Mouse (Mus musculus): Measurements from ENCODE around the gene Inha.

Gene Inha

DNA sequence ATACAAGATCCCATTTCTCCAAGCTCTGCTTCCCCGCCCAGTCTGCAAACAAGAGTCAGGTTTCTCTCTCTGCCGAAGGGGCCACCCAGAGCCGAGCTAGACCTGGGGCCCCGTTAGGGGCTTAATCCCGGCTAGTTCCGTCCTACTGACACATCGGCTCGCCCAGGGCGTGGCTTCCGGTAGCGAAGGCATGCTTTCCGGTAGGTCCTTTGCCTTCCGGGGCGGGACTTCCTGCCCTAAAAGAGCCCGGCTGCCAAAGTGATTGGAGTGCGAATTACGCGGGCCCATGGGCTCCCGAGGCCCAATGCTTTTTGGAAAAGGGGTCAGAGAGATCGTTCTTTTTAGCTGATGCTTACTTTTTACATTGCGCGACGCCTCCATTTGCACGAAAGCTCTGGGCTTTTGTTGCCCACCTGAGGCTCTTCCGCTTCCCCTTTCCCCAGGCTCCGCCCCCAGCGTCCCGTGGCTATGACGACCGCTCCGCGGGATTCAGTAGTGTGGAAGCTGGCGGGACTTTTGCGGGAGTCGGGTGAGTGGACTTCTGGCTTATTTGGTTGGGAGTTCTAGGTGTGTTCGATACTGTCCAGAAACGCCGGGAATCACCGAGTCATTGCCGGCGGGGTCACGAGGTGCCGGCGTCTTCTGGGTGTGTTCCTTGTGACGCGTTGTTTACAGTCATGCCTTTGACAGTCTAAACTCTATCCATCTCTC is 14.6 kb downstream of the Inha start, which contains the start of gene Stk11ip:
Gene Stk11ip, plus strand, starts transcription at position 209 of the 711 bp plus-strand sequence.
- DNase-seq (ENCODE audit: low read depth, low spot score) = peak; percentile 94
- no peaks in the 10 kb centered on the region for H3K27me3 ChIP-seq (ENCODE audit: control insufficient read depth, insufficient read depth, low read length, poor library complexity, severe bottlenecking)
- no peaks in the 10 kb centered on the region for H3K36me3 ChIP-seq (ENCODE audit: control insufficient read depth, insufficient read depth, low read length, poor library complexity, severe bottlenecking)

DNA sequence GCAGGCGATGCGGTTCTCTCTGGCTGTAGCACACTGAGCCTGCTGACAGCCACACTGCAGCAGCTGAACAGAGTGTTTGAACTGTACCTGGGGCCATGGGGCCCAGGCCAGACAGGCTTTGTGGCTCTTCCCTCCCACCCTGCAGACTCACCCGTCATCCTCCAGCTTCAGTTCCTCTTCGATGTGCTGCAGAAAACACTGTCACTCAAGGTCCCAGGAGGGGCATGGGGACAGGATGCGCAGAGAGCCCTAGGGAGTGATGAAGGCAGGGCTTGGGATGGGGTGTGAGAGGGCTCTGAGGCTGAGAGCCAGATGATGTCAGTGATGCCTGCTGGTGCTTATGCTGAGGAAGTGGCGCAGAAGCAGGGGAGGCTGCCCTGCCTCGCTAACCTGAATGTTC is 17.8 kb downstream of the Inha start:
- Histone ChIP-seq H3K27me3 (ENCODE audit: control insufficient read depth, insufficient read depth, low read length, poor library complexity, severe bottlenecking) (no peaks in the 10 kb centered on the region), H3K36me3 (ENCODE audit: control insufficient read depth, insufficient read depth, low read length, poor library complexity, severe bottlenecking) (peaks cover 4% of the 10 kb centered on the region)
- DNase-seq (ENCODE audit: low read depth, low spot score) = peak; percentile 95

DNA sequence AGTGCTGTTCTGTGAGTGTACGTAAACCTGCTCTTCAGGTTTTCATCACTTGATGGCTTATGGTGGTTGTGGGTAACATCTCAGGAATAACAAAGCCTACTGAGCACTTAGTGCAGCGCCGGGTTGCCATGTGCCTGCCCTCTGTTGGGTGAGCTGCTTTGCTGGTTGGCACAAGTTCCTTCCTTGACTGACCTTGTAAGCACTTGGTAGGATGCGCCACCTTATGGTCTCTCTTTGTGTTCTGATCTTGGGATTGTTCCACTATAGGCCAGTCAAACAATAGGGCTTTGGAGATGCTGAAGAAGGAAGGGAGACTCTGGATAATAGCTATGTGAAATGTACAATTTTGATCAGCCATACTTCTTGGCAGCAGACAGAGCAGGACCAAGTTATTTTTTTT is 23.7 kb downstream of the Inha start:
- H3K27me3 ChIP-seq (ENCODE audit: control insufficient read depth, insufficient read depth, low read length, poor library complexity, severe bottlenecking) = no peaks in the 10 kb centered on the region
- H3K36me3 ChIP-seq (ENCODE audit: control insufficient read depth, insufficient read depth, low read length, poor library complexity, severe bottlenecking) = peaks cover 16% of the 10 kb centered on the region
- no peak for DNase-seq (ENCODE audit: low read depth, low spot score)

DNA sequence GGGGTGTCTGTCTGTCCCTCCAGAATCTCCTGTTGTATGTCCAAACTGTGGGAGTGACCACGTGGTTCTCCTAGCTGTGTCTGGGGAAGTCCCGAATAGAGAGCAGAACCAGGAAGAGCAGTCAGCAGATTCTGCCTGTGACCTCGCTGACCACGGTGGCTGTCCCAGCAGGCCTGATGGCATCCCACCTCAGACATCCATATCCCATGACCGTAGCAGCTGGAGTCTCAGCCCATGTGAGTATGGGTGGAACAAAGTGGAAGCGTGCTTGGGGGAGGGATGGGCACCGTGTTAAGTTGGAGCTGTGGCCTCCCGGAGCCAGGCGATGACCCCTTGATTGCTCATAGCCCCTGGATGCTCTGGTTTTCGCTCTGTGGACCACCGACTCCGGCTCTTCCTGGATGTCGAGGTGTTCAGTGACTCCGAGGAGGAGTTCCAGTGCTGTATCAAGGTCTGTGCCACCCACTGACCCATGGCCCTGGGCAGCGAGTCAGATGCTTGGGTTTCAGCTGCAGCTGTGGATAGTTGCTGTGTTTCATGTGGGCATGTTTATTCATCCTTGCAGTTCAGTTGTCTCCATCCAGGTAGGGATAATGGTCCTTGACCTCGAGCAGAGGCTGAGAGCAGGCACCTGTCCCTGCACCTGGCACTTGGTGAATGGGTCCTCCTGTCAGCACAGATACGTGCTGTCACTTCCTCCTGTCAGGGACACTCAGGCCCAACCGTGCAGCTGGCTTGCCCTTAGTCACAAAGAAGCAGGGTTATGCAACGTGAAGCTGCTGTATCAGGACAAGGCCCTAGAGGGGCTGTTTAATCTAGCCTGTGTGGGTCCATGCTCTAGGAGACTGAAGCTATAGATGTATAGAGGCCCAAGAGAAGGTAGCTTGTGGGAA is 25.6 kb downstream of the Inha start:
- DNase-seq (ENCODE audit: low read depth, low spot score) = no peak
- Histone ChIP-seq H3K27me3 (ENCODE audit: control insufficient read depth, insufficient read depth, low read length, poor library complexity, severe bottlenecking) (no peaks in the 10 kb centered on the region), H3K36me3 (ENCODE audit: control insufficient read depth, insufficient read depth, low read length, poor library complexity, severe bottlenecking) (peaks cover 17% of the 10 kb centered on the region)

DNA sequence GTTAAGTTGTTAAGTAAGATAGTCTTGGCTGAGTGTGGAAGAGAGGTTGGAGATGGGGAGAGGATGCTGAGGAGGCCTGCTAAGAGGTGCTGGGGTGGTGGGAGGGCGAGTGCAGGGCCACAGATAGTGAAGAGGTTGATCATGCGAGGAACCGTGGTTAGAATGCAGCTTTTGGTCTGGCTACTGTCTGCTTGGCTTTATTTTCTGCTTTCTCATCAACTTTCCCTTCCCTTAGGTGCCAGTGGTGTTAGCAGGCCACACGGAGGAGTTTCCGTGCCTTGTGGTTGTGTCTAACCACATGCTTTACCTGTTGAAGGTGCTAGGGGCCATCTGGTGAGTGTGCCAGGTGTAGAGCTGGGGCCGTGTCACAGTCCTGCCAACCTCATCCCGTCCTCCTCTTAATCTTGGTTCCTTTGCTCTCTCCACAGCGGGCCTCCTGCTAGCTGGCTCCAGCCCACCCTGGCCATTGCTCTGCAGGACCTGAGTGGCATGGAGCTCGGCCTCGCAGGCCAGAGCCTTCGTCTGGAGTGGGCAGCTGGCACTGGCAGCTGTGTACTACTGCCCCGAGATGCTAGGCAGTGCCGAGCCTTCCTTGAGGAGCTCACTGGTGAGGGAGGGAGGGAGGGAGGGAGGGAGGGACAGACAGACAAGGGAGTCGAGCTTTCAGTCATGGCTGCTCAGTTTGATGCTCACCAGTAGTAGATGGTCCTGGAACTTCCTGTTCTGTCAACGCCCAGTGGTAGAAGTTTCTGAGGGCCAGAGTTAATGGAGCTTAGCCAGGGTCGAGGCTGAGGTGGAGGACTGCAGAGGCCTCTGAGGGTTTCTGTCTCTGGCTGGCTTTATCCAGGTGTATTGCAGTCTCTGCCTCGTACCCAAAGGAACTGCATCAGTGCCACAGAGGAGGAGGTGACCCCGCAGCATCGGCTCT is 26.7 kb downstream of the Inha start:
- peaks cover 15% of the 10 kb centered on the region for H3K36me3 ChIP-seq (ENCODE audit: control insufficient read depth, insufficient read depth, low read length, poor library complexity, severe bottlenecking)
- no peak for DNase-seq (ENCODE audit: low read depth, low spot score)
- no peaks in the 10 kb centered on the region for H3K27me3 ChIP-seq (ENCODE audit: control insufficient read depth, insufficient read depth, low read length, poor library complexity, severe bottlenecking)

DNA sequence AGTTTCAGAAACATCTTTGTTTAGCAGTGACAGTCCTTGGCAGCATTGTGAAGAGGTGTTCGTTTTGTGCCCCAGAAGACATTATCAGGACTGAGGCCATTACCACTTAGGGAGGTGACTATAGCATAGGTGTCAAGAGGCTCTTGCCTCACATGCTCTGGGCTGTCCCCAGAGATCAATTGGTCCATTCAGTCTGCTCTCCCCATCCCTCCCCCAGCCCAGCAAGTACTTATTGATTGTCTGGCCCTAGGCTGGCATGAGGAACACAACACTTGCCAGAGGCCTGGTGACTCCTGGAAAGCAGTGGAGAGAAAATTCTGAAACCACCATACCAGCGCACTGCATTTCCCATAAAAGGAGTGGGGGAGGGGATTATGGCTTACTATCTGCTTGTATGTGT is 30.7 kb downstream of the Inha start:
- Histone ChIP-seq H3K27me3 (ENCODE audit: control insufficient read depth, insufficient read depth, low read length, poor library complexity, severe bottlenecking) (no peaks in the 10 kb centered on the region), H3K36me3 (ENCODE audit: control insufficient read depth, insufficient read depth, low read length, poor library complexity, severe bottlenecking) (peaks cover 13% of the 10 kb centered on the region)
- no peak for DNase-seq (ENCODE audit: low read depth, low spot score)

DNA sequence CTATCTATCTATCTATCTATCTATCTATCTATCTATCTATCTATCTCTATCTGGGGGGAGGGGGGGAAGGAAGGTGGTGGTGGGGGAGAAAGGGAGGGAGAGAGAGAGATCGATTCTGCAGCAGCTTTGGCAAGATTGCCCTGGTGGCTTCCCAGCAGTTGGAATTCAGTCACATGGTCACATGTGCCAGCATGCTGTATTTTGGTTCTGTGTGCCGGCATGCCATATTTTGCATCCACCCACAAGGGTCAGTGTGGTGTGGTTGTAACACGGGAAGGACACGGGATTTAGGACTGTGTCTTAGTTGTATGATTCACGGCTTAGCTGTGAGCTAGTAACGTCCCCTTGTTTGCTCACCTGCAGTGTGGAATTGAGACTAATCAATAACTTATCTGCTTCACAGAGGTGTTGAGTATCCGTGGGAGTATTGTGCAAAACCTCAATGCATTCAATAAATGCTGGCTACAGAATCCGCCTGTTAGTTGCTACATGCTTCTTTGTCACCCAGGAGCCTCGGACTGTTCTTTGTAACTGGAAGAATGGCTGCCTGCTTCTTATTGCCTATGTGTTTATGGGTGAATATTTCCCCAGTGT is 31.8 kb downstream of the Inha start:
- DNase-seq (ENCODE audit: low read depth, low spot score) = no peak
- no peaks in the 10 kb centered on the region for H3K27me3 ChIP-seq (ENCODE audit: control insufficient read depth, insufficient read depth, low read length, poor library complexity, severe bottlenecking)
- H3K36me3 ChIP-seq (ENCODE audit: control insufficient read depth, insufficient read depth, low read length, poor library complexity, severe bottlenecking) = peaks cover 10% of the 10 kb centered on the region

DNA sequence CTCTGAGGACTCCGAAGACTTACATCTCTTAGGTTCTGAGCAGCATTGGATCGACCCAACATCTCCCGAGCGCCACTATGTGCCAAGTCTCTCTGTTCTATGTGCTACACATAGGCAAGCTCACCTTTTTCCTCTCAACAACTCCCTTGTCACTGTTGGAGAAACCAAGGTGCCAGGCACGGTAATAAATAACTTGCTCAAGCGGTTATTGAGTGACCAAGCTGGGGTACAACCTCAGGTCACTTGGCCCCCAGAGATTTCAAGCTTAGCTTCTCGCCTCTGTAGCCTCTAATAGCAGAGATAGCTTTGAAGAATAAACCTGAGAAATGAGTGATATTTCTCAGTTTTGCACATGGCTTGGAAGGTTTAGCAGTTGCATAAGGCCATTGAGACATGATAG is 34.6 kb downstream of the Inha start:
- no peak for DNase-seq (ENCODE audit: low read depth, low spot score)
- 0 out of 2 replicates have a peak, but pooled peaks cover 2% of the 10 kb centered on the region for H3K27me3 ChIP-seq (ENCODE audit: control insufficient read depth, insufficient read depth, low read length, poor library complexity, severe bottlenecking)
- peaks cover 1% of the 10 kb centered on the region; the same call in 1 of the 2 replicates for H3K36me3 ChIP-seq (ENCODE audit: control insufficient read depth, insufficient read depth, low read length, poor library complexity, severe bottlenecking)

DNA sequence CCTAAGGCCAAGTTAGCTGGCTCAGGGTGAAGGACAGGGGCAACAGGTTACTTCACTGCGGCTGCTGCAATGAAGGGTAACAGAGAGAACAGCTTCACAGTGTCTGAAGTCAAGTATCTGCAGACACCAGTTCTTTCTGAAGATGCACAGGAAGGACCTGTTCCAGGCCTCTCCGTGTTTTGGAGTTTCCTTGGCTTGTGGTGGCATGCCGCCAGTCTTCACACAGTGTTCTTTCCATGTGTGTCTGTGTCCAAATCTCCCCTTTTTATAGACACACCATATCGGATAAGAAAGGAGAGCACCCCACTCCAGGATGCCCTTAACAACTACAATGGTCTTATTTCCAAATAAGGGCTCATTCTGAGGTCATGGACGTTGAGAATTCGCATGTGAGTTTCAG is 37.5 kb downstream of the Inha start:
- no peaks in the 10 kb centered on the region for H3K36me3 ChIP-seq (ENCODE audit: control insufficient read depth, insufficient read depth, low read length, poor library complexity, severe bottlenecking)
- 0 out of 2 replicates have a peak, but pooled peaks cover 2% of the 10 kb centered on the region for H3K27me3 ChIP-seq (ENCODE audit: control insufficient read depth, insufficient read depth, low read length, poor library complexity, severe bottlenecking)
- DNase-seq (ENCODE audit: low read depth, low spot score) = no peak

DNA sequence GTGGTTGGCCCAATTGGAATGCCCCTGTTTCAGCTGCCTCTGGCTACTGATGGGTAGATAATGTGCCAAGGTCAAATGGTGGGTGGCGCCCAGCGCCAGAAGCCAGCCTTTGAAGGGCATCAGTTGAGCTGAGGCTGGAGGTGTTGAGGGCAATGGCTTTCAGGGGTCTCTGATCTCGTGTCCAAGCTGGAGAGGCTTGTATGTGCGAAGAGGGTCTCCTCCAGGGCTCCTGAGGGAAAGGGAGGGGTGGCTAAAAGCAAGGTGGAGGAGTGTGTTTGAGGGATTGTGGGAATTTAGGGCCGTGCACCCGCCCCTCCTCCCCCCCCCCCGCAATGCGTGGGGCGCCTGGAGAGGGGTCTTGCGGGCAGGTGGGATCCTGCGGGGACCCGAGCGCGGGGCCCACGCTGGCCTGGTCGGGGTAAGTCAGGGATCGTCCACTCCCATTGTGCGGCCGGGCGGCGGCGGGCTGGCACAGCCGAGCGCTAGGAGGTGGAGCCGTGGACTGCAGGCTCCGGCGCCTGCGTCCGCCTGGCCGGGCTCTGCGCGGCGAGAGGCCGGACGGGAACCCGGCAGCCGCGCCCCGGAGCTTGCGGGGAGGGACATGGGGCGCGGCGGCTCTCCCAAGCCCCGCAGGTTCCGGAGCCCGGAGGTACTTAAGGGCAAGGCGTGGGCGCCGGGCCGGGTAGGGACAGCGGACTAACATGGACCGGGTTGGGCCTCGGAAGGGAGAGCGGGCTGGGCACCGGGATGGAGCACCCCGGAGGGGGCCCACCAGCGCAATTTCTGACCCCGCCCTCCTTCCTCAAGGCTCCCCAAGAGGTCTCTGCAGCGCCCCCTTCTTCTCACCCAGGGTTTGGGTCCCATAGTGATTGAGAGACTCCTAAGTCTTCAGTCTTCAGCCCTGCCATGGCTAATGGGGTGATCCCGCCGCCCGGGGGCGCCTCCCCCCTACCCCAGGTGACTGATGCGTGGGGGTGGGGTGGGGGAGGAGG is 39.4 kb downstream of the Inha start, which contains the start of gene Slc4a3:
Gene Slc4a3, plus strand, starts transcription at position 302 of the 992 bp plus-strand sequence.
- Histone ChIP-seq H3K27me3 (ENCODE audit: control insufficient read depth, insufficient read depth, low read length, poor library complexity, severe bottlenecking) (0 out of 2 replicates have a peak, but pooled peaks cover 2% of the 10 kb centered on the region), H3K36me3 (ENCODE audit: control insufficient read depth, insufficient read depth, low read length, poor library complexity, severe bottlenecking) (no peaks in the 10 kb centered on the region)
- DNase-seq (ENCODE audit: low read depth, low spot score) = peak; percentile 33

DNA sequence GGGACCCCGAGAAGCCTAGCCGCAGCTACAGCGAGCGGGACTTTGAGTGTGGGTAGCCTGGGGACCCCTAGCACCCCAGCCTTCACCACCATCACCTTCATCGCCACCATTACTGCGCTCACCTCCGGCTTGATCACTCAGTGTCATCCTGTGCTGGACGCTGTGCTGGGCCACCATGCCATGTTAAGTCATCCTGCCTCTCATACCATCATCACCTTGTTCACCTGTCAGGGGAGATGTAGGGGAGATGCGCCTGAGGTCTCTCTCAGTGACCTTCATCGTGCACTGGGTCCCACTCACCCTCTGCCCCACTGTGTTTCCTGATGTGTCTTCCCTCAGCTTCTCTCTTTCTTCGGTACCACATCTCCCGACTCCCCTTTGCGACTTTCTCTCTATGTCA is 40.5 kb downstream of the Inha start:
- Histone ChIP-seq H3K36me3 (ENCODE audit: control insufficient read depth, insufficient read depth, low read length, poor library complexity, severe bottlenecking) (no peaks in the 10 kb centered on the region), H3K27me3 (ENCODE audit: control insufficient read depth, insufficient read depth, low read length, poor library complexity, severe bottlenecking) (0 out of 2 replicates have a peak, but pooled peaks cover 2% of the 10 kb centered on the region)
- no peak for DNase-seq (ENCODE audit: low read depth, low spot score)

DNA sequence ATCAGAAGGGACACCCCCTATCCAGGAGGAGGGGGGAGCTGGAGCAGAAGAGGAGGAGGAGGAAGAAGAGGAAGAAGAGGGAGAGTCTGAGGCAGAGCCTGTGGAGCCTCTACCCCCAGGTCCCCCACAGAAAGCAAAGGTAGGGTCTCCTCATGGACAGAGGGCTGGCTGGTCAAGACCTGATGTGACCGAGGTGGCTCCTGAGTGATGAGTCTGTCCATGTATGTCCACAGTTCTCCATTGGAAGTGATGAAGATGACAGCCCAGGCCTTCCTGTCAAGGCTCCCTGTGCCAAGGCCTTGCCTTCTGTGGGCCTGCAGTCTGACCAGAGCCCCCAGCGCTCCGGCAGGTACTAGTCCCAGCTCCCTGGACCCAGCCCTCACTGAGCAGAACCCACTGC is 41.2 kb downstream of the Inha start:
- Histone ChIP-seq H3K36me3 (ENCODE audit: control insufficient read depth, insufficient read depth, low read length, poor library complexity, severe bottlenecking) (no peaks in the 10 kb centered on the region), H3K27me3 (ENCODE audit: control insufficient read depth, insufficient read depth, low read length, poor library complexity, severe bottlenecking) (0 out of 2 replicates have a peak, but pooled peaks cover 2% of the 10 kb centered on the region)
- no peak for DNase-seq (ENCODE audit: low read depth, low spot score)

DNA sequence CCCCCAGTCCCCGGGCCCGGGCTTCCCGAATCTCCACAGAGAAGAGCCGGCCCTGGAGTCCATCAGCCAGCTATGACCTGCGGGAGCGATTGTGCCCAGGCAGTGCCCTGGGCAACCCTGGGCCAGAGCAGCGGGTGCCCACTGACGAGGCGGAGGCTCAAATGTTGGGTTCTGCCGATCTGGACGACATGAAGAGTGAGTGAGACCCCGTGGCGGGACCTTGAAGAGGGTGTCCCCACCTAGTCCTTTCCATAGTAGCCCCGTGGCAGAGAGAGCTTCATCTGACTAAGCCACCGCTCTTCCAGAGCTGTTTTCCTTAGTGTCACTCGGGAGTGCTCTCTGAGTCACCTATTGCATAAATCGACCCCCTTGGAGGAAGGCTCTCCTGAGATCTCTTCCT is 42.0 kb downstream of the Inha start:
- no peaks in the 10 kb centered on the region for H3K36me3 ChIP-seq (ENCODE audit: control insufficient read depth, insufficient read depth, low read length, poor library complexity, severe bottlenecking)
- 0 out of 2 replicates have a peak, but pooled peaks cover 2% of the 10 kb centered on the region for H3K27me3 ChIP-seq (ENCODE audit: control insufficient read depth, insufficient read depth, low read length, poor library complexity, severe bottlenecking)
- no peak for DNase-seq (ENCODE audit: low read depth, low spot score)

Measured in splenic B cell, adult 2 months (primary cell).